Mouse (Mus musculus) midbrain, embryonic 11.5 days (tissue): Measurements from ENCODE around the gene Tnnt3. TPM values are rescaled to one million over a fixed set of nuclear protein-coding genes. Genes with fewer than 3 reads are reported as not detected.

ENCODE experiments used
- ATAC-seq: fragments of 200-750 bp; cut with Nextera tagmentation; 2 replicates; pipeline ENCODE4 v1.8.0; 2017; ENCODE audit warnings: moderate TSS enrichment, moderate library complexity; ENCODE audit not compliant: low FRiP score
- DNase-seq: peaks from one replicate; pipeline ENCODE4 v3.0.0; 2015; ENCODE audit warnings: low spot score; ENCODE audit errors: missing footprints
- H3K27ac ChIP-seq: fragments of 300-500 bp; sonication (generic); 2 replicates; pipeline ENCODE4 v1.5.1; 2014; ENCODE audit warnings: low read depth, low read length
- H3K27me3 ChIP-seq: fragments of 300-500 bp; sonication (generic); 2 replicates; pipeline ENCODE4 v1.6.1; 2014; ENCODE audit warnings: mild to moderate bottlenecking, low read length, moderate library complexity, mixed read lengths; ENCODE audit not compliant: control insufficient read depth, insufficient read depth
- H3K36me3 ChIP-seq: fragments of 300-500 bp; sonication (generic); 2 replicates; pipeline ENCODE4 v1.6.1; 2014; ENCODE audit warnings: mild to moderate bottlenecking, low read length, moderate library complexity, mixed read lengths; ENCODE audit not compliant: control insufficient read depth, insufficient read depth
- H3K4me1 ChIP-seq: fragments of 300-500 bp; sonication (generic); 2 replicates; pipeline ENCODE4 v1.6.1; 2014; ENCODE audit warnings: low read length; ENCODE audit not compliant: control insufficient read depth, insufficient read depth
- H3K4me2 ChIP-seq: fragments of 300-500 bp; sonication (generic); 2 replicates; pipeline ENCODE4 v1.6.1; 2014; ENCODE audit warnings: mild to moderate bottlenecking, moderate library complexity
- H3K4me3 ChIP-seq: fragments of 300-500 bp; sonication (generic); 2 replicates; pipeline ENCODE4 v1.5.1; 2014; ENCODE audit warnings: low read depth, low read length
- H3K9ac ChIP-seq: fragments of 300-500 bp; sonication (generic); 2 replicates; pipeline ENCODE4 v1.6.1; 2014; ENCODE audit warnings: low read length
- H3K9me3 ChIP-seq: fragments of 300-500 bp; sonication (generic); 2 replicates; pipeline ENCODE4 v1.6.1; 2016; ENCODE audit warnings: low read length; ENCODE audit not compliant: control insufficient read depth
- WGBS: fragments of 180-500 bp; shearing (Covaris S2); extraction: QIAGEN DNeasy Blood & Tissue Kit; methylation state at CpG from one replicate; pipeline ENCODE4 v1.1.7; 2014; 5-methylcytosine and 5-hydroxymethylcytosine counted together
- polyA plus RNA-seq: library from polyadenylated mRNA; unstranded; fragments of >200 nt; fragmentation: Nextera tagmentation; extraction: Ambion mirVana; gene quantifications from 2 replicates; pipeline ENCODE4 v1.2.1, GENCODE M21; 2014

Tnnt3 gene
- polyA plus RNA-seq, 1 experiment from 2014 or later = 2.0 TPM

GRCm38 (mm10) chr7:142537181-142537580, 38.5 kb downstream of the Tnnt3 start:
- Histone ChIP-seq H3K4me1 (peaks cover 25% of the 10 kb centered on the region), H3K9me3 (no peaks in the 10 kb centered on the region), H3K4me2 (no peak overlapping the region), H3K27ac (no peak overlapping the region), H3K4me3 (no peak overlapping the region), H3K9ac (no peak overlapping the region), H3K36me3 (peaks cover 7% of the 10 kb centered on the region), H3K27me3 (no peaks in the 10 kb centered on the region)
- ATAC-seq (no peak), DNase-seq (no peak)
- 63% methylated on average over 5 of the region's 5 CpGs for WGBS

- H3K27me3 ChIP-seq = no peaks in the 10 kb centered on the region
- peak; percentile 62 for ATAC-seq
- H3K9ac ChIP-seq = peak overlapping the region; percentile 33; the same call in 1 of the 2 replicates
- H3K9me3 ChIP-seq = no peaks in the 10 kb centered on the region
- no peak overlapping the region for H3K4me3 ChIP-seq
- peak; percentile 98 for DNase-seq
- H3K4me1 ChIP-seq = peaks cover 29% of the 10 kb centered on the region
- 5% methylated on average over 6 of the region's 6 CpGs for WGBS
- H3K27ac ChIP-seq = peak overlapping the region; percentile 45
- no peak overlapping the region for H3K4me2 ChIP-seq
- peaks cover 7% of the 10 kb centered on the region for H3K36me3 ChIP-seq
Measured at GRCm38 (mm10) chr7:142537879-142538278, 39.2 kb downstream of the Tnnt3 start.

GRCm38 (mm10) chr7:142538291-142538690, 39.7 kb downstream of the Tnnt3 start:
- peak overlapping the region; percentile 45 for H3K27ac ChIP-seq
- H3K27me3 ChIP-seq = no peaks in the 10 kb centered on the region
- 31% methylated on average over 4 of the region's 4 CpGs for WGBS
- DNase-seq = peak; percentile 91
- ATAC-seq = peak; percentile 8; the same call in 1 of the 2 replicates
- no peak overlapping the region for H3K4me3 ChIP-seq
- H3K9me3 ChIP-seq = no peaks in the 10 kb centered on the region
- no peak overlapping the region for H3K4me2 ChIP-seq
- H3K36me3 ChIP-seq = peaks cover 7% of the 10 kb centered on the region
- peaks cover 33% of the 10 kb centered on the region for H3K4me1 ChIP-seq
- H3K9ac ChIP-seq = peak overlapping the region; percentile 33; the same call in 1 of the 2 replicates

GRCm38 (mm10) chr7:142538766-142539165, 40.1 kb downstream of the Tnnt3 start:
- ATAC-seq (peak; percentile 53), DNase-seq (peak; percentile 90)
- Histone ChIP-seq H3K4me2 (no peak overlapping the region), H3K36me3 (peaks cover 7% of the 10 kb centered on the region), H3K9ac (peak overlapping the region; percentile 33; the same call in 1 of the 2 replicates), H3K27me3 (no peaks in the 10 kb centered on the region), H3K27ac (peak overlapping the region; percentile 45), H3K9me3 (no peaks in the 10 kb centered on the region), H3K4me3 (no peak overlapping the region), H3K4me1 (peaks cover 30% of the 10 kb centered on the region)
- 21% methylated on average over 6 of the region's 6 CpGs for WGBS

- Histone ChIP-seq H3K4me1 (peaks cover 26% of the 10 kb centered on the region), H3K27me3 (no peaks in the 10 kb centered on the region), H3K4me3 (no peak overlapping the region), H3K9ac (no peak overlapping the region), H3K36me3 (peaks cover 7% of the 10 kb centered on the region), H3K9me3 (no peaks in the 10 kb centered on the region), H3K4me2 (no peak overlapping the region), H3K27ac (no peak overlapping the region)
- no peak for DNase-seq
- ATAC-seq = no peak
- 73% methylated on average over 8 of the region's 8 CpGs for WGBS
Measured at GRCm38 (mm10) chr7:142539828-142540227, 41.2 kb downstream of the Tnnt3 start.

GRCm38 (mm10) chr7:142542771-142543303, 44.2 kb downstream of the Tnnt3 start:
- peaks cover 26% of the 10 kb centered on the region for H3K4me1 ChIP-seq
- no peaks in the 10 kb centered on the region for H3K9me3 ChIP-seq
- peaks cover 5% of the 10 kb centered on the region for H3K36me3 ChIP-seq
- no peak overlapping the region for H3K27ac ChIP-seq
- 22% methylated on average over 11 of the region's 11 CpGs for WGBS
- H3K27me3 ChIP-seq = no peaks in the 10 kb centered on the region
- ATAC-seq (peak; percentile 51; the same call in 1 of the 2 replicates), DNase-seq (no peak)
- peak overlapping the region; percentile 38 for H3K9ac ChIP-seq
- no peak overlapping the region for H3K4me2 ChIP-seq
- H3K4me3 ChIP-seq = no peak overlapping the region

- 75% methylated on average over 7 of the region's 7 CpGs for WGBS
- H3K9me3 ChIP-seq = no peaks in the 10 kb centered on the region
- no peak overlapping the region for H3K4me2 ChIP-seq
- H3K27ac ChIP-seq = no peak overlapping the region
- ATAC-seq (no peak), DNase-seq (no peak)
- no peak overlapping the region for H3K4me3 ChIP-seq
- no peaks in the 10 kb centered on the region for H3K27me3 ChIP-seq
- H3K4me1 ChIP-seq = peaks cover 14% of the 10 kb centered on the region
- peaks cover 2% of the 10 kb centered on the region; the same call in 1 of the 2 replicates for H3K36me3 ChIP-seq
- no peak overlapping the region for H3K9ac ChIP-seq
Measured at GRCm38 (mm10) chr7:142545967-142546366, 47.3 kb downstream of the Tnnt3 start.

GRCm38 (mm10) chr7:142547874-142548273, 49.2 kb downstream of the Tnnt3 start:
- 71% methylated on average over 2 of the region's 2 CpGs for WGBS
- Histone ChIP-seq H3K4me3 (no peak overlapping the region), H3K9ac (no peak overlapping the region), H3K27me3 (no peaks in the 10 kb centered on the region), H3K4me2 (no peak overlapping the region), H3K36me3 (no peaks in the 10 kb centered on the region), H3K4me1 (peaks cover 8% of the 10 kb centered on the region), H3K27ac (no peak overlapping the region), H3K9me3 (no peaks in the 10 kb centered on the region)
- no peak for DNase-seq
- no peak for ATAC-seq

- no peaks in the 10 kb centered on the region for H3K9me3 ChIP-seq
- H3K4me3 ChIP-seq = no peak overlapping the region
- no peak overlapping the region for H3K4me2 ChIP-seq
- no peaks in the 10 kb centered on the region for H3K27me3 ChIP-seq
- WGBS = 9% methylated on average over 6 of the region's 6 CpGs
- no peak overlapping the region for H3K27ac ChIP-seq
- no peak overlapping the region for H3K9ac ChIP-seq
- H3K36me3 ChIP-seq = no peaks in the 10 kb centered on the region
- H3K4me1 ChIP-seq = peaks cover 7% of the 10 kb centered on the region
- DNase-seq (no peak), ATAC-seq (no peak)
Measured at GRCm38 (mm10) chr7:142548706-142549105, 50.1 kb downstream of the Tnnt3 start.
